Mouse (Mus musculus) spleen, adult 2 months (tissue): ENCODE data around the gene Gm27021. TPM values are rescaled to one million over a fixed set of nuclear protein-coding genes. Genes with fewer than 3 reads are reported as not detected.

ENCODE experiments used
- DNase-seq, 2 experiments: peaks; one replicate each; pipeline versions ENCODE4 v3.0.0 to v3.0.0-alpha.2; 2012 to 2021; ENCODE audit warnings: low spot score in 2 of 2, low read depth in 1 of 2
- H3K27ac ChIP-seq: fragments of 200-500 bp; 2 replicates; pipeline ENCODE4 v1.5.1; 2012; ENCODE audit warnings: low read length, inconsistent platforms; ENCODE audit not compliant: insufficient read depth
- H3K27me3 ChIP-seq: fragments of 200-500 bp; 2 replicates; pipeline ENCODE4 v1.6.1; 2012; ENCODE audit warnings: mild to moderate bottlenecking, moderate library complexity, low read length, inconsistent platforms; ENCODE audit not compliant: control insufficient read depth, insufficient read depth
- H3K36me3 ChIP-seq: fragments of 200-500 bp; 2 replicates; pipeline ENCODE4 v1.6.1; 2012; ENCODE audit warnings: mild to moderate bottlenecking, low read length, inconsistent platforms; ENCODE audit not compliant: control insufficient read depth, insufficient read depth
- H3K4me1 ChIP-seq: fragments of 200-500 bp; 2 replicates; pipeline ENCODE4 v1.6.1; 2011; ENCODE audit warnings: inconsistent platforms; ENCODE audit not compliant: control insufficient read depth, insufficient read depth, insufficient read length
- H3K4me3 ChIP-seq: fragments of 200-500 bp; 2 replicates; pipeline ENCODE4 v1.5.1; 2011; ENCODE audit warnings: mild to moderate bottlenecking, inconsistent platforms; ENCODE audit not compliant: insufficient read depth, insufficient read length; ENCODE audit errors: extremely low read depth
- CTCF ChIP-seq: fragments of 200-500 bp; IDR thresholded peaks from 2 replicates; pipeline ENCODE4 v1.5.1; 2011; ENCODE audit warnings: mild to moderate bottlenecking, inconsistent platforms; ENCODE audit not compliant: insufficient read depth, insufficient read length, insufficient replicate concordance; ENCODE audit errors: extremely low read depth
- POLR2A ChIP-seq: fragments of 200-500 bp; IDR thresholded peaks from 2 replicates; pipeline ENCODE4 v1.6.1; 2011; ENCODE audit warnings: low read depth, low read length, inconsistent platforms
- WGBS: fragments of 180-500 bp; shearing (Covaris S2); methylation state at CpG from one replicate; pipeline ENCODE4 v1.1.7; 2018; 5-methylcytosine and 5-hydroxymethylcytosine counted together
- polyA plus RNA-seq: library from polyadenylated mRNA; depleted of rRNA; stranded (reverse); fragments of >200 nt; gene quantifications from 2 replicates; pipeline ENCODE4 v1.2.3, GENCODE M21; 2012

Gene Gm27021
- polyA plus RNA-seq, 1 experiment = 0.18 TPM

- no peak within 1 kb of the TSS for H3K27ac ChIP-seq
- H3K27me3 ChIP-seq = no peaks in the 10 kb centered on the region
- DNase-seq = no peak
- WGBS = 83% methylated on average over 7 of the region's 7 CpGs
- no peaks in the 10 kb centered on the region for H3K36me3 ChIP-seq
- TF ChIP-seq CTCF (no peak), POLR2A (no peak)
- H3K4me3 ChIP-seq = no peak within 1 kb of the TSS
- H3K4me1 ChIP-seq = no peaks in the 10 kb centered on the region
Measured at GRCm38 (mm10) chr8:120647532-120647931, 20.3 kb downstream of the Gm27021 start, which contains the start of gene 1190005I06Rik. 1190005I06Rik (minus strand) TSS chr8:120647632.

DNA sequence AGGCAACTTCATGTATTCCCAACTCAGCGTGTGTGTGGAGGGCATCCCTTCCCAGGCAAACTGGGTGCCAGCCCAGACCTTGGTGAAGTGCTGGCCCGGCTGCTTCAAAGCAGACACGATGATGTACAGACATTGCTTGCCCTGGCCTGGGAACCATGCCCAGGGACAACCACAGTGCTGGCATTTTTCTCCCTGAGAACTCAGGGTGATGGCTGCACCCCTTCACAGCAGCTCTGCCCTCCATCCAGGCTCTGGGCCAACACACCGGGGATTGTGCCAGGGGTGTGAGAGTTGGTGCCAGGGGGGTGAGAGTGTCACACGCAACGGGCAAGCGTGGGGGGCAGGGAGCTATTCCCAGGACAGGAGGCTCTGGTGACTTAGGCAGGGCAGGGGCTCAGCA is 23.2 kb downstream of the Gm27021 start:
- no peaks in the 10 kb centered on the region for H3K27me3 ChIP-seq
- no peak overlapping the region for H3K27ac ChIP-seq
- no peak overlapping the region for H3K4me3 ChIP-seq
- no peak for DNase-seq
- H3K4me1 ChIP-seq = no peaks in the 10 kb centered on the region
- WGBS = 75% methylated on average over 7 of the region's 7 CpGs
- no peaks in the 10 kb centered on the region for H3K36me3 ChIP-seq
- TF ChIP-seq CTCF (no peak), POLR2A (no peak)

DNA sequence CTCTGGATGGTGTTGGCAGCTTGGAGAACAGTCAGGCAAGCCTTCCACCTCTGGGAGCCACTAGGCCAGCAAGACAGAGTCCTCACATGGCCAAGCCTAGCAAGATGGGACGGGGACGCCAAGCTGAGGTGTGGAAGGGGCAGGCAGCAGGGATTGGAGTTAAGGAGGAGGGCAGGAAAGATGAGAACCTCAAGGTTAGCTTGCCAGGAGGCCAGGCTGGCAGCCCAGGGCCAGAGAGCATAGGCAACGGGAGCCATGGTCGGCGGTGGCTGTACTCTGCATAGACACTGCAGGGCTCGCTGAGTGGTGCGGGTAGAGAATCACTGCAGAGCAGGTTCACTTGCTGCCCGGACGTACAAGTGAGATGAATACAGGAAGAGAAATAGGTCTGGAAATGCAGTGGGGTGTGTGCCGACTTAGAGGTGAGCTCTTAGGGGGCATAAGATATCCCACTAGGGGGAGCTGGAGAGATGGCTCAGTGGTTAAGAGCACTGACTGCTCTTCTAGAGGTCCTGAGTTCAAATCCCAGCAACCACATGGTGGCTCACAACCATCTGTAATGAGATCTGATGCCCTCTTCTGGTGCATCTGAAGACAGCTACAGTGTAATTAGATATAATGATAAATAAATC is 25.7 kb downstream of the Gm27021 start:
- Histone ChIP-seq H3K4me3 (no peak overlapping the region), H3K4me1 (no peaks in the 10 kb centered on the region), H3K27ac (no peak overlapping the region), H3K36me3 (no peaks in the 10 kb centered on the region), H3K27me3 (no peaks in the 10 kb centered on the region)
- no peak for DNase-seq
- 84% methylated on average over 10 of the region's 10 CpGs for WGBS
- no peak for TF ChIP-seq POLR2A
- no peak for TF ChIP-seq CTCF

- no peak for TF ChIP-seq CTCF
- no peak for TF ChIP-seq POLR2A
- 63% methylated on average over 8 of the region's 8 CpGs for WGBS
- H3K27me3 ChIP-seq = no peaks in the 10 kb centered on the region
- no peak overlapping the region for H3K27ac ChIP-seq
- no peaks in the 10 kb centered on the region for H3K4me1 ChIP-seq
- no peak for DNase-seq
- H3K4me3 ChIP-seq = no peak overlapping the region
- no peaks in the 10 kb centered on the region for H3K36me3 ChIP-seq
Measured at GRCm38 (mm10) chr8:120641245-120641644, 26.6 kb downstream of the Gm27021 start.

- no peak for TF ChIP-seq CTCF
- TF ChIP-seq POLR2A = no peak
- H3K4me3 ChIP-seq = peak overlapping the region; percentile 51; the same call in 1 of the 2 replicates
- WGBS = under 1% methylated on average over 38 of the region's 42 CpGs
- no peaks in the 10 kb centered on the region for H3K36me3 ChIP-seq
- peaks cover 3% of the 10 kb centered on the region; the same call in 1 of the 2 replicates for H3K4me1 ChIP-seq
- H3K27ac ChIP-seq = no peak overlapping the region
- DNase-seq = peak in 1 of 2 experiments; percentile 20
- H3K27me3 ChIP-seq = peaks cover 2% of the 10 kb centered on the region; the same call in 1 of the 2 replicates
Measured at GRCm38 (mm10) chr8:120634329-120634839, 33.5 kb downstream of the Gm27021 start.

DNA sequence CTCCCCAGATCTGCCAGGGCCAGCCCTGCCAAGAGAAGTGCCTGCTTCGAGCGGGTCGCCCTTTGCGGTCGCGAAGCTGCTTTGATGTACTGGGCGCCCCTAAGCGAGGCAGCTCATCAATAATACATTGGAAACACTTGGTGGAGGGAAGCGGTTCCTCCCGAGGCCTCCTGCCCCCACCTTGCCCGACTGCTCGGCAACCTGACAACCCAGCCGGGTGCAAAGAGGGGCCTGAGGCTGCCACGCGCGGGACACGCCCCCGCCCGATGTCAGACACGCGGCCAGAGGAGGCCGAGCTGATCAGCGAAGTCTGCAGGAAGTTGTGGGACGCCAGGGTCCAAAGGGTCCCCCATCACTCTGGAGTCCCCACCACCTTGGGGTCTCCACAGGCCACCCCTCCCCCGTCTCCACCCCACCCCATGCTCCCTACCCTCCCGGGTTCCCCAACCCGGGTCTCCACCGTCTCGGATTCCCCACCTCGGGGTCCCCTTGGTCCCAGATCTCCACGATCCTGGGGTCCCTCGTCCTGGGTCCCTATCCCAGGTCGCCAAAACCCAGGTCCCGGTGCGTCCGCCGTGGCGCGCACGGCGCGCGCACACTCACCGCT is 34.1 kb downstream of the Gm27021 start:
- 3% methylated on average over 44 of the region's 44 CpGs for WGBS
- Histone ChIP-seq H3K36me3 (no peaks in the 10 kb centered on the region), H3K27ac (no peak overlapping the region), H3K4me1 (peaks cover 3% of the 10 kb centered on the region; the same call in 1 of the 2 replicates), H3K27me3 (peaks cover 2% of the 10 kb centered on the region; the same call in 1 of the 2 replicates), H3K4me3 (peak overlapping the region; percentile 51; the same call in 1 of the 2 replicates)
- no peak for DNase-seq
- no peak for TF ChIP-seq POLR2A
- TF ChIP-seq CTCF = no peak
